Mouse (Mus musculus): ENCODE results near the gene Irs2. TPM values are rescaled to one million over a fixed set of nuclear protein-coding genes. Genes with fewer than 3 reads are reported as not detected.
A peak's percentile ranks its signal among the peaks of the same experiment; 100 is the strongest.

The Irs2 gene
- total and polyA plus RNA-seq, 2 experiments, result 4.8 to 8.6 TPM

GRCm38 (mm10) chr8:11003917-11004470 is 4.3 kb downstream of the Irs2 start:
- peak overlapping the region; percentile 34 for H3K4me3 ChIP-seq (ENCODE audit: insufficient read depth, low read depth, low read length)
- TF ChIP-seq POLR2A (IDR thresholded peaks at IDR 0.05; ENCODE audit: extremely low read depth, insufficient read depth, low read length) (no peak), CTCF (IDR thresholded peaks at IDR 0.05; ENCODE audit: low read depth, low read length) (no peak)
- H3K27me3 ChIP-seq (ENCODE audit: control insufficient read depth, insufficient read depth, low read length), result no peaks in the 10 kb centered on the region
- peak overlapping the region; percentile 94 for H3K9ac ChIP-seq (ENCODE audit: low read depth, low read length)
- peak; percentile 22 for DNase-seq (ENCODE audit: extremely low read depth, low read depth, low spot score)
- peaks cover 64% of the 10 kb centered on the region for H3K79me2 ChIP-seq (ENCODE audit: control insufficient read depth, insufficient read depth, low read length)
- no peak overlapping the region for H3K27ac ChIP-seq (replicated peaks; ENCODE audit: insufficient read depth, low read depth, low read length)
- 26% methylated on average over 7 of the region's 7 CpGs for WGBS
- H3K36me3 ChIP-seq (ENCODE audit: control insufficient read depth, insufficient read depth, low read length), result no peaks in the 10 kb centered on the region
- H3K4me1 ChIP-seq (ENCODE audit: control insufficient read depth, insufficient read depth, low read length), result peaks cover 40% of the 10 kb centered on the region

GRCm38 (mm10) chr8:11003253-11003652 is 5.0 kb downstream of the Irs2 start:
- Histone ChIP-seq H3K27ac (replicated peaks; ENCODE audit: insufficient read depth, low read depth, low read length) (no peak overlapping the region), H3K4me3 (ENCODE audit: insufficient read depth, low read depth, low read length) (peak overlapping the region; percentile 34), H3K4me1 (ENCODE audit: control insufficient read depth, insufficient read depth, low read length) (peaks cover 40% of the 10 kb centered on the region), H3K27me3 (ENCODE audit: control insufficient read depth, insufficient read depth, low read length) (no peaks in the 10 kb centered on the region), H3K9ac (ENCODE audit: low read depth, low read length) (peak overlapping the region; percentile 49), H3K79me2 (ENCODE audit: control insufficient read depth, insufficient read depth, low read length) (peaks cover 63% of the 10 kb centered on the region), H3K36me3 (ENCODE audit: control insufficient read depth, insufficient read depth, low read length) (0 out of 2 replicates have a peak, but pooled peaks cover 4% of the 10 kb centered on the region)
- no peak for DNase-seq (ENCODE audit: extremely low read depth, low read depth, low spot score)
- WGBS, result 16% methylated on average over 6 of the region's 6 CpGs
- TF ChIP-seq POLR2A (IDR thresholded peaks at IDR 0.05; ENCODE audit: extremely low read depth, insufficient read depth, low read length), result no peak
- no peak for TF ChIP-seq CTCF (IDR thresholded peaks at IDR 0.05; ENCODE audit: low read depth, low read length)

- Histone ChIP-seq H3K36me3 (ENCODE audit: control insufficient read depth, insufficient read depth, low read length) (0 out of 2 replicates have a peak, but pooled peaks cover 4% of the 10 kb centered on the region), H3K4me3 (ENCODE audit: insufficient read depth, low read depth, low read length) (peak overlapping the region; percentile 34), H3K9ac (ENCODE audit: low read depth, low read length) (peak overlapping the region; percentile 39), H3K27ac (replicated peaks; ENCODE audit: insufficient read depth, low read depth, low read length) (no peak overlapping the region), H3K79me2 (ENCODE audit: control insufficient read depth, insufficient read depth, low read length) (peaks cover 60% of the 10 kb centered on the region), H3K27me3 (ENCODE audit: control insufficient read depth, insufficient read depth, low read length) (no peaks in the 10 kb centered on the region), H3K4me1 (ENCODE audit: control insufficient read depth, insufficient read depth, low read length) (peaks cover 40% of the 10 kb centered on the region)
- TF ChIP-seq CTCF (IDR thresholded peaks at IDR 0.05; ENCODE audit: low read depth, low read length) (no peak), POLR2A (IDR thresholded peaks at IDR 0.05; ENCODE audit: extremely low read depth, insufficient read depth, low read length) (no peak)
- DNase-seq (ENCODE audit: extremely low read depth, low read depth, low spot score), result peak; percentile 31
- WGBS, result 10% methylated on average over 6 of the region's 6 CpGs
Measured at GRCm38 (mm10) chr8:11002816-11003215, 5.4 kb downstream of the Irs2 start.

DNA sequence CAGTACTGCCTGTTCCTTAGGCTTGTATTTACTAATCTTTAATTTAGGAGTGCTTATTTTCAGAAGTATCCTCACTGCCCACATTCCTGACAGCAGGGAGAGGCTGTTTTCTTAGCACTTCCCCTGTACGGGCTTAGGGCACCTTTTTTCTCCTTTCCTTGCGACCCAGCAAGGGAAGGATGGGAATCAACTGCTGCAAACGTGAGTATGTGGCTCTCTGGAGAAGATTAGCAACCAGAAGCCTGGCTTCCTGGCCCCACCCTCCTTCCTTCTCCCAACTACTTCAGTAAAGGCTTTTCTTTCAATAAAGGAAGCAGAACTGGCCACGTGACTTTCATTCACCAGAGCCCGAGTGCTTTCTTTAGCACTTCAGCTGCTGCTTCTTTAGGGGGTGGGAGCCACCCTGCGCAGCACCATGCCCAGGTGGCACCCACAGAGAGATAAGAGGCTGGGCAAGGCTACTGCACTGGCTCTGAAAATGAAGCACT is 7.2 kb downstream of the Irs2 start:
- peaks cover 6% of the 10 kb centered on the region; the same call in 1 of the 2 replicates for H3K36me3 ChIP-seq (ENCODE audit: control insufficient read depth, insufficient read depth, low read length)
- H3K27ac ChIP-seq (replicated peaks; ENCODE audit: insufficient read depth, low read depth, low read length), result no peak overlapping the region
- H3K27me3 ChIP-seq (ENCODE audit: control insufficient read depth, insufficient read depth, low read length), result no peaks in the 10 kb centered on the region
- WGBS, result 32% methylated on average over 6 of the region's 6 CpGs
- H3K9ac ChIP-seq (ENCODE audit: low read depth, low read length), result 0 out of 2 replicates have a peak overlapping the region, but pooled peaks have one; percentile 34
- peaks cover 52% of the 10 kb centered on the region for H3K79me2 ChIP-seq (ENCODE audit: control insufficient read depth, insufficient read depth, low read length)
- peaks cover 37% of the 10 kb centered on the region for H3K4me1 ChIP-seq (ENCODE audit: control insufficient read depth, insufficient read depth, low read length)
- no peak for TF ChIP-seq POLR2A (IDR thresholded peaks at IDR 0.05; ENCODE audit: extremely low read depth, insufficient read depth, low read length)
- no peak for TF ChIP-seq CTCF (IDR thresholded peaks at IDR 0.05; ENCODE audit: low read depth, low read length)
- H3K4me3 ChIP-seq (ENCODE audit: insufficient read depth, low read depth, low read length), result no peak overlapping the region
- DNase-seq (ENCODE audit: extremely low read depth, low read depth, low spot score), result no peak

DNA sequence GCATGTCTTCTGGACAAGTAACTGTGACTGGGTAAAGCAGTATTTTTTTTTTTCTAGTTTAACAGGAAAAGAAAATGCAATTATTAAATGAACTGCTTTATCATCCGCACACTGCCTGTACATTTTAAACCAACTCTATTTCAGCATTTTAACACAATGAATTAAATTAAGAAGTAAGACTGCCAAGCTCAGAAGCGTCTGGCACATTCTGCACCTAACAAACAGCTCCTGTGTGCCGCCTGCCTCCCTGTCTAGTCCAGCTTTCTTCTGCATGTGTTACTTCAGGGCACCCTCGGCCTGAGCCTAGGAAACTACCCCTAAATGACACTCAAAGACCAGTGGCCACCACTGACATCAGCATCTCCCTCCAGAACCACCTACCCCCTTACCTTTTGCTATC is 8.7 kb downstream of the Irs2 start:
- peaks cover 6% of the 10 kb centered on the region; the same call in 1 of the 2 replicates for H3K36me3 ChIP-seq (ENCODE audit: control insufficient read depth, insufficient read depth, low read length)
- no peak overlapping the region for H3K27ac ChIP-seq (replicated peaks; ENCODE audit: insufficient read depth, low read depth, low read length)
- no peak overlapping the region for H3K9ac ChIP-seq (ENCODE audit: low read depth, low read length)
- 65% methylated on average over 4 of the region's 4 CpGs for WGBS
- H3K4me3 ChIP-seq (ENCODE audit: insufficient read depth, low read depth, low read length), result no peak overlapping the region
- TF ChIP-seq POLR2A (IDR thresholded peaks at IDR 0.05; ENCODE audit: extremely low read depth, insufficient read depth, low read length), result no peak
- TF ChIP-seq CTCF (IDR thresholded peaks at IDR 0.05; ENCODE audit: low read depth, low read length), result no peak
- peaks cover 46% of the 10 kb centered on the region for H3K79me2 ChIP-seq (ENCODE audit: control insufficient read depth, insufficient read depth, low read length)
- peaks cover 21% of the 10 kb centered on the region for H3K4me1 ChIP-seq (ENCODE audit: control insufficient read depth, insufficient read depth, low read length)
- H3K27me3 ChIP-seq (ENCODE audit: control insufficient read depth, insufficient read depth, low read length), result no peaks in the 10 kb centered on the region
- DNase-seq (ENCODE audit: extremely low read depth, low read depth, low spot score), result no peak

GRCm38 (mm10) chr8:10996247-10996646 is 12.0 kb downstream of the Irs2 start:
- Histone ChIP-seq H3K9ac (ENCODE audit: low read depth, low read length) (no peak overlapping the region), H3K27ac (replicated peaks; ENCODE audit: insufficient read depth, low read depth, low read length) (no peak overlapping the region)

More at GRCm38 (mm10) chr8:10996247-10996646, 12.0 kb downstream of the Irs2 start:
- peaks cover 37% of the 10 kb centered on the region for H3K79me2 ChIP-seq (ENCODE audit: control insufficient read depth, insufficient read depth, low read length)
- WGBS, result 100% methylated on average over 2 of the region's 2 CpGs
- no peak for TF ChIP-seq CTCF (IDR thresholded peaks at IDR 0.05; ENCODE audit: low read depth, low read length)
- no peak for TF ChIP-seq POLR2A (IDR thresholded peaks at IDR 0.05; ENCODE audit: extremely low read depth, insufficient read depth, low read length)
- H3K36me3 ChIP-seq (ENCODE audit: control insufficient read depth, insufficient read depth, low read length), result peaks cover 6% of the 10 kb centered on the region; the same call in 1 of the 2 replicates
- peaks cover 8% of the 10 kb centered on the region for H3K4me1 ChIP-seq (ENCODE audit: control insufficient read depth, insufficient read depth, low read length)
- no peak for DNase-seq (ENCODE audit: extremely low read depth, low read depth, low spot score)
- no peaks in the 10 kb centered on the region for H3K27me3 ChIP-seq (ENCODE audit: control insufficient read depth, insufficient read depth, low read length)
- no peak overlapping the region for H3K4me3 ChIP-seq (ENCODE audit: insufficient read depth, low read depth, low read length)
